10 mouse cellular contexts compared by ENCODE assay signal in genomic region chr9:62244612-62245010, GRCm38 (mm10). TPM values are rescaled to one million over a fixed set of nuclear protein-coding genes. Genes with fewer than 3 reads are reported as not detected.
DNase-seq lines count a peak whose midpoint lies in the region; ATAC-seq and TF ChIP-seq lines count a peak whose summit lies in the region.
"Had no signal": no experiment of that assay in that cellular context is flagged by ENCODE, and none has a peak within 500 bp of the region (broad histone marks: within the 10 kb centered on the region; RNA-seq: fewer than 3 reads in every experiment).

No protein-coding gene starts in this region.

- peaks cover 3% of the 10 kb centered on the region; the same call in 1 of the 2 replicates for H3K4me1 ChIP-seq in embryonic facial prominence, embryonic 12.5 days
- peaks cover 13% of the 10 kb centered on the region for H3K4me1 ChIP-seq in embryonic facial prominence, embryonic 10.5 days
- peaks cover 22% of the 10 kb centered on the region for H3K4me1 ChIP-seq in hindbrain, embryonic 13.5 days (replicated peaks)
- 0 out of 2 replicates have a peak, but pooled peaks cover 12% of the 10 kb centered on the region for H3K4me1 ChIP-seq in hindbrain, embryonic 14.5 days (replicated peaks; ENCODE audit: control insufficient read depth, insufficient read depth, low read length)
- no peaks in the 10 kb centered on the region for H3K4me1 ChIP-seq in midbrain, embryonic 11.5 days (ENCODE audit: control insufficient read depth, insufficient read depth, low read length)
- H3K4me1 ChIP-seq in midbrain, postnatal 0 days (ENCODE audit: insufficient read depth, low read length): peaks cover 3% of the 10 kb centered on the region; the same call in 1 of the 2 replicates
- H3K4me1 ChIP-seq in stomach, embryonic 16.5 days (ENCODE audit: control insufficient read depth, insufficient read depth, low read length): 0 out of 2 replicates have a peak, but pooled peaks cover 9% of the 10 kb centered on the region

- H3K27me3 ChIP-seq in embryonic facial prominence, embryonic 12.5 days: no peaks in the 10 kb centered on the region
- peaks cover 20% of the 10 kb centered on the region for H3K27me3 ChIP-seq in embryonic facial prominence, embryonic 10.5 days (replicated peaks; ENCODE audit: low read depth, poor library complexity, severe bottlenecking)
- no peaks in the 10 kb centered on the region for H3K27me3 ChIP-seq in hindbrain, embryonic 13.5 days
- H3K27me3 ChIP-seq in hindbrain, embryonic 14.5 days (ENCODE audit: control insufficient read depth, insufficient read depth, low read length): no peaks in the 10 kb centered on the region
- H3K27me3 ChIP-seq in midbrain, embryonic 11.5 days (ENCODE audit: control insufficient read depth, insufficient read depth, low read length): no peaks in the 10 kb centered on the region
- H3K27me3 ChIP-seq in midbrain, postnatal 0 days (ENCODE audit: insufficient read depth, low read length): no peaks in the 10 kb centered on the region
- H3K27me3 ChIP-seq in stomach, embryonic 16.5 days (ENCODE audit: control insufficient read depth, insufficient read depth, low read length): no peaks in the 10 kb centered on the region

- no peak for DNase-seq in embryonic facial prominence, embryonic 10.5 days (ENCODE audit: low spot score)
- DNase-seq in hindbrain, embryonic 14.5 days (ENCODE audit: low spot score): no peak
- DNase-seq in midbrain, embryonic 11.5 days (ENCODE audit: low spot score, missing footprints): no peak
- no peak for DNase-seq in midbrain, postnatal 0 days (ENCODE audit: low spot score)
- no peak for DNase-seq in retina, embryonic 14.5 days (ENCODE audit: low spot score)

- H3K4me2 ChIP-seq in embryonic facial prominence, embryonic 12.5 days (replicated peaks): peak overlapping the region; percentile 31; the same call in 1 of the 2 replicates
- H3K4me2 ChIP-seq in hindbrain, embryonic 13.5 days: no peak overlapping the region
- no peak overlapping the region for H3K4me2 ChIP-seq in hindbrain, embryonic 14.5 days (replicated peaks)
- H3K4me2 ChIP-seq in midbrain, embryonic 11.5 days: no peak overlapping the region
- H3K4me2 ChIP-seq in midbrain, postnatal 0 days (ENCODE audit: low read depth, low read length, poor library complexity, severe bottlenecking): no peak overlapping the region; the same call in 1 of the 2 replicates
- H3K4me2 ChIP-seq in stomach, embryonic 16.5 days (ENCODE audit: low read depth, low read length): no peak overlapping the region

- no peaks in the 10 kb centered on the region; the same call in 1 of the 2 replicates for H3K9me3 ChIP-seq in embryonic facial prominence, embryonic 12.5 days
- peaks cover 3% of the 10 kb centered on the region; the same call in 1 of the 2 replicates for H3K9me3 ChIP-seq in embryonic facial prominence, embryonic 10.5 days
- H3K9me3 ChIP-seq in hindbrain, embryonic 13.5 days: peaks cover 3% of the 10 kb centered on the region; the same call in 1 of the 2 replicates
- H3K9me3 ChIP-seq in hindbrain, embryonic 14.5 days (ENCODE audit: control insufficient read depth, low read length): no peaks in the 10 kb centered on the region
- no peaks in the 10 kb centered on the region for H3K9me3 ChIP-seq in midbrain, embryonic 11.5 days (ENCODE audit: control insufficient read depth, low read length)
- H3K9me3 ChIP-seq in midbrain, postnatal 0 days (ENCODE audit: low read length): no peaks in the 10 kb centered on the region
- no peaks in the 10 kb centered on the region for H3K9me3 ChIP-seq in stomach, embryonic 16.5 days (replicated peaks; ENCODE audit: control insufficient read depth, low read length)
- H3K9me3 ChIP-seq: G1E had no signal

- TF ChIP-seq CTCF in midbrain, postnatal 0 days (IDR thresholded peaks at IDR 0.05): no peak

- no peak overlapping the region for H3K27ac ChIP-seq in embryonic facial prominence, embryonic 12.5 days
- no peak overlapping the region for H3K27ac ChIP-seq in embryonic facial prominence, embryonic 10.5 days (replicated peaks)
- no peak overlapping the region for H3K27ac ChIP-seq in hindbrain, embryonic 13.5 days
- no peak overlapping the region for H3K27ac ChIP-seq in hindbrain, embryonic 14.5 days
- H3K27ac ChIP-seq in midbrain, embryonic 11.5 days (ENCODE audit: low read depth, low read length): no peak overlapping the region
- no peak overlapping the region for H3K27ac ChIP-seq in midbrain, postnatal 0 days (ENCODE audit: low read depth, low read length)
- no peak overlapping the region for H3K27ac ChIP-seq in stomach, embryonic 16.5 days (ENCODE audit: low read length)

- no peak overlapping the region for H3K4me3 ChIP-seq in embryonic facial prominence, embryonic 12.5 days
- no peak overlapping the region for H3K4me3 ChIP-seq in embryonic facial prominence, embryonic 10.5 days
- H3K4me3 ChIP-seq in hindbrain, embryonic 13.5 days: no peak overlapping the region
- H3K4me3 ChIP-seq in hindbrain, embryonic 14.5 days (replicated peaks; ENCODE audit: low read length): no peak overlapping the region
- H3K4me3 ChIP-seq in midbrain, embryonic 11.5 days (ENCODE audit: low read depth, low read length): no peak overlapping the region
- H3K4me3 ChIP-seq in midbrain, postnatal 0 days (ENCODE audit: low read depth, low read length): no peak overlapping the region
- H3K4me3 ChIP-seq in stomach, embryonic 16.5 days (replicated peaks; ENCODE audit: low read length): no peak overlapping the region

- no peaks in the 10 kb centered on the region for H3K36me3 ChIP-seq in embryonic facial prominence, embryonic 12.5 days
- no peaks in the 10 kb centered on the region for H3K36me3 ChIP-seq in embryonic facial prominence, embryonic 10.5 days (replicated peaks)
- no peaks in the 10 kb centered on the region for H3K36me3 ChIP-seq in hindbrain, embryonic 13.5 days
- H3K36me3 ChIP-seq in hindbrain, embryonic 14.5 days (replicated peaks; ENCODE audit: control insufficient read depth, insufficient read depth): no peaks in the 10 kb centered on the region
- H3K36me3 ChIP-seq in midbrain, embryonic 11.5 days (ENCODE audit: control insufficient read depth, insufficient read depth, low read length): no peaks in the 10 kb centered on the region
- H3K36me3 ChIP-seq in midbrain, postnatal 0 days (ENCODE audit: insufficient read depth, low read length): no peaks in the 10 kb centered on the region
- H3K36me3 ChIP-seq in stomach, embryonic 16.5 days (ENCODE audit: control insufficient read depth, insufficient read depth, low read length): no peaks in the 10 kb centered on the region
- H3K36me3 ChIP-seq: G1E had no signal

- 46% methylated on average over 3 of the region's 3 CpGs for WGBS in embryonic facial prominence, embryonic 12.5 days
- WGBS in embryonic facial prominence, embryonic 10.5 days: 43% methylated on average over 3 of the region's 3 CpGs
- 49% methylated on average over 3 of the region's 3 CpGs for WGBS in hindbrain, embryonic 13.5 days
- 44% methylated on average over 3 of the region's 3 CpGs for WGBS in hindbrain, embryonic 14.5 days
- 36% methylated on average over 3 of the region's 3 CpGs for WGBS in midbrain, embryonic 11.5 days
- 42% methylated on average over 3 of the region's 3 CpGs for WGBS in midbrain, postnatal 0 days
- 35% methylated on average over 3 of the region's 3 CpGs for WGBS in stomach, embryonic 16.5 days

- ATAC-seq in embryonic facial prominence, embryonic 12.5 days (ENCODE audit: insufficient number of reproducible peaks, insufficient read depth, low FRiP score, low TSS enrichment): no peak
- ATAC-seq in hindbrain, embryonic 13.5 days (ENCODE audit: low FRiP score): peak; percentile 26; the same call in 1 of the 2 replicates
- no peak for ATAC-seq in hindbrain, embryonic 14.5 days (ENCODE audit: low FRiP score)
- ATAC-seq in midbrain, embryonic 11.5 days (ENCODE audit: low FRiP score): peak; percentile 16; the same call in 1 of the 2 replicates
- no peak for ATAC-seq in midbrain, postnatal 0 days (ENCODE audit: low FRiP score)
- ATAC-seq in stomach, embryonic 16.5 days (ENCODE audit: insufficient read depth, low FRiP score): peak; percentile 22; the same call in 1 of the 2 replicates

- no peak overlapping the region for H3K9ac ChIP-seq in embryonic facial prominence, embryonic 12.5 days
- H3K9ac ChIP-seq in hindbrain, embryonic 13.5 days: no peak overlapping the region
- H3K9ac ChIP-seq in hindbrain, embryonic 14.5 days: no peak overlapping the region
- no peak overlapping the region for H3K9ac ChIP-seq in midbrain, embryonic 11.5 days (ENCODE audit: low read length)
- no peak overlapping the region for H3K9ac ChIP-seq in midbrain, postnatal 0 days (replicated peaks; ENCODE audit: low read length, poor library complexity, severe bottlenecking)
- no peak overlapping the region for H3K9ac ChIP-seq in stomach, embryonic 16.5 days (ENCODE audit: low read length)

RNA-seq across cellular contexts. Expression of gene Spesp1, which starts 37.4 kb away (rescaled TPM):
- not detected in 2 replicates for polyA plus RNA-seq in embryonic facial prominence, embryonic 12.5 days (2016; fragmentation: Nextera tagmentation; extraction: Ambion mirVana)
- polyA plus RNA-seq in embryonic facial prominence, embryonic 10.5 days (2016; fragmentation: Nextera tagmentation; extraction: Ambion mirVana): not detected in 2 replicates
- polyA plus RNA-seq in hindbrain, embryonic 13.5 days (2015; fragmentation: Nextera tagmentation; extraction: Ambion mirVana): not detected in 2 replicates
- polyA plus RNA-seq in hindbrain, embryonic 14.5 days (2014; fragmentation: Nextera tagmentation; extraction: Ambion mirVana): not detected in 2 replicates
- polyA plus RNA-seq in midbrain, embryonic 11.5 days (2014; fragmentation: Nextera tagmentation; extraction: Ambion mirVana): not detected in 2 replicates
- not detected in 2 replicates for total RNA-seq in midbrain, postnatal 0 days (2014; rRNA removed)
- not detected in 2 replicates for polyA plus RNA-seq in midbrain, postnatal 0 days (2015; fragmentation: Nextera tagmentation; extraction: Ambion mirVana)
- not detected in 2 replicates for polyA plus RNA-seq in stomach, embryonic 16.5 days (2015; fragmentation: Nextera tagmentation; extraction: Ambion mirVana)
- total RNA-seq: adrenal gland, adult 2 months had no signal
- polyA plus RNA-seq: adrenal gland, adult 2 months; G1E had no signal

Comparison
In these comparisons a context has a peak if more than half of its experiments do, and no peak if none do; other contexts are left out.
1. ATAC-seq: peak in hindbrain, embryonic 13.5 days (single experiment), midbrain, embryonic 11.5 days (single experiment) and stomach, embryonic 16.5 days (single experiment); none in embryonic facial prominence, embryonic 12.5 days (single experiment), hindbrain, embryonic 14.5 days (single experiment) and midbrain, postnatal 0 days (single experiment).